Mouse (Mus musculus) neural tube, embryonic 11.5 days (tissue): ENCODE results near the gene Ccr2. TPM values are rescaled to one million over a fixed set of nuclear protein-coding genes. Genes with fewer than 3 reads are reported as not detected.
"Not testable (repeated sequence)": the region's sequence is repeated elsewhere in the genome, so short reads cannot be mapped to it uniquely, and the experiment has no call there.

Source experiments
- ATAC-seq: fragments of 200-750 bp; cut with Nextera tagmentation; 2 replicates; pipeline ENCODE4 v1.8.0; 2017; ENCODE audit warnings: moderate number of reproducible peaks, mild to moderate bottlenecking, moderate TSS enrichment, moderate library complexity; ENCODE audit not compliant: insufficient read depth, low FRiP score, low TSS enrichment
- DNase-seq: peaks from one replicate; pipeline ENCODE4 v3.0.0-alpha.2; 2015; ENCODE audit warnings: low spot score
- H3K27ac ChIP-seq: fragments of 300-500 bp; sonication (generic); 2 replicates; pipeline ENCODE4 v1.5.1; 2014; ENCODE audit warnings: low read depth, mild to moderate bottlenecking, low read length
- H3K27me3 ChIP-seq: fragments of 300-500 bp; sonication (generic); 2 replicates; pipeline ENCODE4 v1.6.1; 2014; ENCODE audit warnings: mild to moderate bottlenecking, low read length, mixed read lengths; ENCODE audit not compliant: control insufficient read depth, insufficient read depth
- H3K36me3 ChIP-seq: fragments of 300-500 bp; sonication (generic); 2 replicates; pipeline ENCODE4 v1.6.1; 2014; ENCODE audit warnings: mild to moderate bottlenecking, low read length, moderate library complexity, mixed read lengths; ENCODE audit not compliant: control insufficient read depth, insufficient read depth
- H3K4me1 ChIP-seq: fragments of 300-500 bp; sonication (generic); 2 replicates; pipeline ENCODE4 v1.6.1; 2014; ENCODE audit warnings: low read length, mixed read lengths; ENCODE audit not compliant: control insufficient read depth, insufficient read depth
- H3K4me2 ChIP-seq: fragments of 300-500 bp; sonication (generic); 2 replicates; pipeline ENCODE4 v1.6.1; 2014; ENCODE audit warnings: low read depth, mild to moderate bottlenecking, moderate library complexity
- H3K4me3 ChIP-seq: fragments of 300-500 bp; sonication (generic); 2 replicates; pipeline ENCODE4 v1.5.1; 2014; ENCODE audit warnings: low read depth, low read length
- H3K9ac ChIP-seq: fragments of 300-500 bp; sonication (generic); 2 replicates; pipeline ENCODE4 v1.6.1; 2014; ENCODE audit warnings: mild to moderate bottlenecking, low read length
- H3K9me3 ChIP-seq: fragments of 300-500 bp; sonication (generic); 2 replicates; pipeline ENCODE4 v1.6.1; 2016; ENCODE audit warnings: low read length; ENCODE audit not compliant: control insufficient read depth
- WGBS: fragments of 180-500 bp; shearing (Covaris S2); extraction: QIAGEN DNeasy Blood & Tissue Kit; methylation state at CpG from one replicate; pipeline ENCODE4 v1.1.7; 2014; 5-methylcytosine and 5-hydroxymethylcytosine counted together
- polyA plus RNA-seq: library from polyadenylated mRNA; unstranded; fragments of >200 nt; fragmentation: Nextera tagmentation; extraction: Ambion mirVana; gene quantifications from 2 replicates; pipeline ENCODE4 v1.2.1, GENCODE M21; 2014

Gene Ccr2
- polyA plus RNA-seq, 1 experiment from 2014 or later = 0.27 TPM

DNA sequence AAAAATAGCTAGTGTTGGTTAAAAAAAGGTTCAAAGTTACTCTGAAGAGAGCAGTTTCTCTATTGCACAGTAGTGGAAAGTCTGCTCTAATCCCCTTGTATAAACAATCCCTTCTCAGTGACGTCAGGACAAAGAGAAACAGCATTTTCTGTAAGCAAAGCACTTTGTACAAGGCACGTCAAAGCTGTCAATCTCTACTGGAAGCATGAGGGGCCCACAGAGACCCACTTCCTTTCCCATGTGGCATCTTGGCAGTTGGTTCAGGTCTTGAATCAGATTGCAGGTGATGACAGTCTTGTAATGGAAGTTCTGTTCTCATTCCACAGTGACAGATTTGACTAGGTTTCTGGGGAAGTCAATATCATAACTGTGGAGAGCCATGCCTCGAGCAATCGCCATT is 21.9 kb upstream of the Ccr2 start:
- WGBS = 68% methylated on average over 4 of the region's 4 CpGs
- Histone ChIP-seq H3K36me3 (no peaks in the 10 kb centered on the region), H3K27me3 (no peaks in the 10 kb centered on the region), H3K9me3 (no peaks in the 10 kb centered on the region), H3K4me1 (no peaks in the 10 kb centered on the region), H3K9ac (no peak overlapping the region), H3K4me3 (no peak overlapping the region), H3K27ac (no peak overlapping the region), H3K4me2 (no peak overlapping the region)
- ATAC-seq = no peak
- DNase-seq = no peak

DNA sequence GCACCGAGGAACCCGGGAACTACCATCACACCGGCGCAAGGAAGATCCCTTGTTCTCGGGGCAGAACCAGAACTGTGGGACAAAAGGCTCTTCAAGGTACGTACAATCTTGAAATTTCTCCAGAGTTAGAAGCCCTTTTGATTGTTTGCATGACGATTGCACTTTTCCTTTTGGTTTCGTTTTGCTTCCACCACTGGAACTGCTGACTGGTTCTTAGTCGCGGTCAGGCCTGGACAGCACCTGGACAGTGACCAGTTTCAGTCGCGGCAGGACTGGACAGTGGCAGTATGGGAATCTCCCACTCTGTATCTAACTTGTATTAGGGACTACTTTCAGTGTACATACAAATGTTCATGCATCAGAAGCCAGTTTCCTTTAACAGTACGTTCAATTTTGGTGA is 21.3 kb upstream of the Ccr2 start:
- DNase-seq, H3K4me2 ChIP-seq, H3K36me3 ChIP-seq, H3K9ac ChIP-seq, H3K9me3 ChIP-seq, ATAC-seq, H3K27ac ChIP-seq, H3K27me3 ChIP-seq, H3K4me1 ChIP-seq, H3K4me3 ChIP-seq: not testable (repeated sequence)
- 96% methylated on average over 12 of the region's 13 CpGs for WGBS

DNA sequence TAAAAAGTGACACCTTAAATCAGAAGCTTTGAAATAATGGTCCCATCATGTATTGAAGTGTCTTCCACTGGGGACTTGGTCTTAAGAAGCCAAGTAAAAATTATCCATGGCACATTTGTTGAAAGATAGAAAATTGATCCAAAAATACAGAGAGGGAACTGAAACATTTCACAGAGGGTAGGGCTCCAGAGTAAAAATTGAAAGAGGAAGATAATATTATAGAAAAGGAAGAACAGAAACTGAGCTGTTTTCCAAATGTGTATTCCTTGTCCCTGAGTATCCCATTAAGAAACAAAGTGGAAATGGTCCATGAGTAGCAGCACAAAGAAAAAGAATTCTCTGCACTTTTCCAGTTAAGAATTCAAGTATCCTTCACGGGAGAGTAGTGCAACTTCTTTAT is 11.3 kb upstream of the Ccr2 start:
- WGBS = 83% methylated on average over 1 of the region's 1 CpGs
- no peaks in the 10 kb centered on the region for H3K36me3 ChIP-seq
- no peaks in the 10 kb centered on the region for H3K27me3 ChIP-seq
- no peaks in the 10 kb centered on the region for H3K9me3 ChIP-seq
- DNase-seq = no peak
- H3K4me2 ChIP-seq = no peak overlapping the region
- no peak overlapping the region for H3K27ac ChIP-seq
- no peak overlapping the region for H3K4me3 ChIP-seq
- no peak for ATAC-seq
- H3K9ac ChIP-seq = no peak overlapping the region
- H3K4me1 ChIP-seq = no peaks in the 10 kb centered on the region

DNA sequence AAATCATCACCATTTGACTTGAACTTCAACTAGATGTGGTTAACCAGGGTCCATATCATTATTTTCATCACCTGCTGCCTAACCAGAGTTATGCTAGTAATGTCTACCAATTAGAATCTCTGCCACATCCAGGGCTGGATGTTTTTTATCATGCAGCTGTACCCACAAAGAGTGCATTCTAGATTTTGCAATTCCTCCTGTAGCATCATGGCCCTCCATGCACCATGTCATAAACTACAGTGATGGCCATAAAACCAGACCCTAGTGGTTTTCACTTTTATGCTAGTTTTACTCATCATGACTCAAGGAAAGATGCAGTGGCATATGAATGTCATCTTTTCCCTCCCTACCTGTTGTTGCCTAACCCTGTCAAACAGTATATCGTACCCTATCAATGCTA is 2.6 kb upstream of the Ccr2 start:
- Histone ChIP-seq H3K4me1 (no peaks in the 10 kb centered on the region), H3K9ac (no peak overlapping the region), H3K27me3 (no peaks in the 10 kb centered on the region), H3K27ac (no peak overlapping the region), H3K4me2 (no peak overlapping the region), H3K9me3 (no peaks in the 10 kb centered on the region), H3K36me3 (no peaks in the 10 kb centered on the region), H3K4me3 (no peak overlapping the region)
- DNase-seq (no peak), ATAC-seq (no peak)
- 95% methylated on average over 1 of the region's 1 CpGs for WGBS

DNA sequence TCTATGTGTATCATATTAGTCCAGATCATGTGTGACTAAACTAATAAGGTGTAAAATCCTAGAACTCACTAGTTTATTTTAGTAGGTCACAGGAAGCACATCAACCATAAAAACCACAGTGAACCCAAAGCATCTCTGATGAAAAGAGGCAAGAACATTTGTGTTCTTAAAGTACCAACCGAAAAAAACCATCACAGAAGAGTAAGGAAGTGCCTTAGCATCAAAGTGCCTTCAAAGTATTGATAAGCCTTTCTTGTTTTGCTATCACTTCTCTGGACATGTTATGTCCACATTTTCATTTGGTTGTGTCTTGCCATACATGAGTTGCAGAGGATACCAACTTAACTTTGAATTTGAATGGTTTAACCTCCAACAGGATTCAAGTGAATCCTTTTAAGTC is 1.4 kb upstream of the Ccr2 start:
- DNase-seq (no peak), ATAC-seq (no peak)
- H3K9me3 ChIP-seq = no peaks in the 10 kb centered on the region
- H3K36me3 ChIP-seq = no peaks in the 10 kb centered on the region
- no peak overlapping the region for H3K9ac ChIP-seq
- H3K4me1 ChIP-seq = no peaks in the 10 kb centered on the region
- 84% methylated on average over 1 of the region's 1 CpGs for WGBS
- H3K27ac ChIP-seq = no peak overlapping the region
- H3K4me3 ChIP-seq = no peak overlapping the region
- H3K27me3 ChIP-seq = no peaks in the 10 kb centered on the region
- H3K4me2 ChIP-seq = no peak overlapping the region

DNA sequence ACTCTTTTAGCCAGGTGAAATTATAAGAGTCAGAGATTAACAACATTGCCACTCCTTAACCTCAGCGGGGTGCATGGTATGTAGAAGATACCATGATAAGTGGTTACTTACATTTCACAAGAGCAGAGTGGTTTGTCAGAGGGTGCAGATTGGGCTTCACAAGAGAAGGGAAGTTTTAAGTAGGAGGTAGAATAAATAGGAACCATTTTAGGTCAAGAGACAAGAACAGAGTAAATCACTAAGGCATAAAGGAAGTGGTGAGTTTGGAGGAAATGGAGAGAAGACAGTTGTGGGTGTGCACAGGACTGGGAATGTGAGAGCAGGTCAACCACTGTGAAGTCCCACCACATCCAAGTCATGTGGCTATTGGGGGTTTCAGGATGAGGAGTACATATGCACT is 1.4 kb downstream of the Ccr2 start:
- H3K4me1 ChIP-seq = no peaks in the 10 kb centered on the region
- no peak for ATAC-seq
- no peak overlapping the region for H3K4me2 ChIP-seq
- H3K27ac ChIP-seq = no peak overlapping the region
- H3K36me3 ChIP-seq = no peaks in the 10 kb centered on the region
- H3K9ac ChIP-seq = no peak overlapping the region
- H3K27me3 ChIP-seq = no peaks in the 10 kb centered on the region
- 60% methylated on average over 1 of the region's 1 CpGs for WGBS
- no peak for DNase-seq
- no peaks in the 10 kb centered on the region for H3K9me3 ChIP-seq
- H3K4me3 ChIP-seq = no peak overlapping the region

DNA sequence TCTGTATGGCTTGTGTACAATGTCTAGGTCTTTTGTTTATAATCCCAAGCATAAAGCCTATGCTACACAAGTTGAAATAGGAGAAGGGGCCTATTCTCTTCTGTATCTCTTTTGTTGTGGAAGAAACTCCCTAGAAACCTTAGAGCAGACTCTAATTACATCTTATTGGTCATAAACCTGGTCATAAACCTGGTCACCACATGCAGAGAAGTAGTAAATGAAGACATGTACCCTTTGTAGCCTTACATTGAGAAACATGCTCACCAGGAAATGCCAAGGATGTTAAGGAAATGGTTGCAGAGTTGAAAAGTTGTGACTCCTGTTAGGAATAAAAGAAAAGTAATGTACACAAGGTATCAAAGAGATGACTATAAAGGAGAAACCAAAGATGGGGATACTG is 3.4 kb downstream of the Ccr2 start:
- no peak overlapping the region for H3K4me2 ChIP-seq
- DNase-seq (no peak), ATAC-seq (no peak)
- H3K4me3 ChIP-seq = no peak overlapping the region
- no peak overlapping the region for H3K27ac ChIP-seq
- no peaks in the 10 kb centered on the region for H3K4me1 ChIP-seq
- no peaks in the 10 kb centered on the region for H3K27me3 ChIP-seq
- no peaks in the 10 kb centered on the region for H3K9me3 ChIP-seq
- no peak overlapping the region for H3K9ac ChIP-seq
- H3K36me3 ChIP-seq = no peaks in the 10 kb centered on the region

DNA sequence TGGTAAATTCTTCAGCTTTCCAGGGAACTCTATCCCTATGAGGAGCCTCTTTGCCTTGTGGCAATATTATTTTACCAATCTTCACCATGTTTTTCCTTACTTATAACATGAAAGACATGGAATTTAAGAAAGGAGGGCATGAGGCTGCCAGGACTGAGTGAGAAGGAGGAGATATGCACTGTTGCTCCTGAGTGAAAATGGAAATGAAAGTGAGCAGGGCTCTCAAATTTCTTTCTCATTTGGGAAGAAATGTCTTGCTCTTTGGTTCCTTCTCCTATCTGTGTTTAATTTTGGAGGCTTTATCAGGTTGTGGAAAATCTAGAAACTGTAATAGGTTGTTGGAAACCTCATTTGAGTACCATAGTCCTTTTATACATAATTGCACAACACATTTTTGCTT is 5.5 kb downstream of the Ccr2 start:
- no peaks in the 10 kb centered on the region for H3K4me1 ChIP-seq
- no peak overlapping the region for H3K4me3 ChIP-seq

DNA sequence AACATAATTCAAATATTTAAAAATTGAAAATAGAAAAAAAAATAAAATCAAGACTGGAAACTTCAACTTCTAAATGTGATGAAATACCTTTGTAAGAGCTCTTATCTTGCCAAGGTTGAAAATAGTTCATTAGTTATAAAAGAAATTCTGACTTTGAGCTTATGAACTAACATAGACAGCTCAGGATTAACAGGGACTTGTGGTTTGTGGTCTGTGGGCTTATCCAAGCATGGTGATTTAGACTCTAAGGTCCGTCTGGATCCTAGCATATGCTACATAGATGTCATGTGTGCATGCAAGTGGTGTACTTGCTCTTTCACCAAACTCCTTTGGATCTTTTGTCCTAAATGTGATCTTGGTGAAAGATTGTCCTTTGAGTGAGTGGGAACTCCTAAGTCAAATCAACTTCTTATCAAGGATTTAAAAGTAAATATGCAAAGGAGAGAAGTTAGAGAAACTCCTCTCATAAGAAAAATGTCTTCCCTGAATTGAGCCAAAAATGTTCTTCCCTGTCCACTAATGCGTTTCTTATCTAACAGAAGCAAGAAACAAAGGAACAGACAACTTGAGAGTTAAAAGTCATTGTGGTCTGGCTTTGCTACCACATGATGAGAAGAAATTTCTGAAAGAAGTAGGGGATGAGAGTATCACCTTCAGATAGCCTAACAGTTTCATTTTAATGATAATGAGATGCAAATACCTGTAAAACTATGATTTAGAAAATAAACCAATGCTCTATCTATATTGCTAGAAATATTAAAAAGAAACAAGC is 6.8 kb downstream of the Ccr2 start:
- no peaks in the 10 kb centered on the region for H3K4me1 ChIP-seq
- H3K27ac ChIP-seq = no peak overlapping the region
- H3K9ac ChIP-seq = no peak overlapping the region
- ATAC-seq = no peak
- H3K27me3 ChIP-seq = no peaks in the 10 kb centered on the region
- WGBS = 83% methylated on average over 2 of the region's 2 CpGs
- no peak for DNase-seq
- H3K4me3 ChIP-seq = no peak overlapping the region
- no peaks in the 10 kb centered on the region for H3K9me3 ChIP-seq
- H3K4me2 ChIP-seq = no peak overlapping the region
- H3K36me3 ChIP-seq = no peaks in the 10 kb centered on the region

More for the DNA sequence above, 5.5 kb downstream of the Ccr2 start:
- Histone ChIP-seq H3K4me2 (no peak overlapping the region), H3K36me3 (no peaks in the 10 kb centered on the region), H3K9ac (no peak overlapping the region), H3K27ac (no peak overlapping the region), H3K9me3 (no peaks in the 10 kb centered on the region), H3K27me3 (no peaks in the 10 kb centered on the region)
- DNase-seq (no peak), ATAC-seq (no peak)
